Mouse (Mus musculus) heart, embryonic 13.5 days (tissue): ENCODE measurements around the gene Mvb12b. TPM values are rescaled to one million over a fixed set of nuclear protein-coding genes. Genes with fewer than 3 reads are reported as not detected.
A peak's percentile ranks its signal among the peaks of the same experiment; 100 is the strongest.

ENCODE experiments used
- ATAC-seq: fragments of 200-750 bp; cut with Nextera tagmentation; 2 replicates; pipeline ENCODE4 v1.8.0; 2017; ENCODE audit warnings: moderate TSS enrichment; ENCODE audit not compliant: insufficient number of reproducible peaks, low FRiP score, low TSS enrichment; ENCODE audit errors: extremely low read depth
- H3K27ac ChIP-seq: fragments of 300-500 bp; sonication (generic); replicated peaks from 2 replicates; pipeline ENCODE4 v1.5.1; 2015; ENCODE audit warnings: moderate library complexity, mild to moderate bottlenecking, inconsistent platforms
- H3K27me3 ChIP-seq: fragments of 300-500 bp; sonication (generic); replicated peaks from 2 replicates; pipeline ENCODE4 v1.6.1; 2015; ENCODE audit warnings: mild to moderate bottlenecking, inconsistent platforms
- H3K36me3 ChIP-seq: fragments of 300-500 bp; sonication (generic); 2 replicates; pipeline ENCODE4 v1.6.1; 2015; ENCODE audit warnings: mild to moderate bottlenecking, inconsistent platforms
- H3K4me1 ChIP-seq: fragments of 300-500 bp; sonication (generic); 2 replicates; pipeline ENCODE4 v1.6.1; 2015; ENCODE audit warnings: inconsistent platforms
- H3K4me2 ChIP-seq: fragments of 300-500 bp; sonication (generic); 2 replicates; pipeline ENCODE4 v1.6.1; 2015; ENCODE audit warnings: inconsistent platforms, mild to moderate bottlenecking, moderate library complexity
- H3K4me3 ChIP-seq: fragments of 300-500 bp; sonication (generic); 2 replicates; pipeline ENCODE4 v1.5.1; 2015; ENCODE audit warnings: moderate library complexity, mild to moderate bottlenecking, inconsistent platforms
- H3K9ac ChIP-seq: fragments of 300-500 bp; sonication (generic); 2 replicates; pipeline ENCODE4 v1.6.1; 2015; ENCODE audit warnings: inconsistent platforms, mild to moderate bottlenecking, moderate library complexity
- H3K9me3 ChIP-seq: fragments of 300-500 bp; sonication (generic); 2 replicates; pipeline ENCODE4 v1.6.1; 2016; ENCODE audit warnings: inconsistent platforms
- WGBS: fragments of 180-500 bp; shearing (Covaris S2); methylation state at CpG from one replicate; pipeline ENCODE4 v1.1.7; 2015; ENCODE audit warnings: mixed read lengths; 5-methylcytosine and 5-hydroxymethylcytosine counted together
- polyA plus RNA-seq: library from polyadenylated mRNA; unstranded; fragments of >200 nt; fragmentation: Nextera tagmentation; extraction: Ambion mirVana; gene quantifications from 2 replicates; pipeline ENCODE4 v1.2.1, GENCODE M21; 2015

Mvb12b gene
- 10.9 and 11.3 TPM in 2 replicates for polyA plus RNA-seq

DNA sequence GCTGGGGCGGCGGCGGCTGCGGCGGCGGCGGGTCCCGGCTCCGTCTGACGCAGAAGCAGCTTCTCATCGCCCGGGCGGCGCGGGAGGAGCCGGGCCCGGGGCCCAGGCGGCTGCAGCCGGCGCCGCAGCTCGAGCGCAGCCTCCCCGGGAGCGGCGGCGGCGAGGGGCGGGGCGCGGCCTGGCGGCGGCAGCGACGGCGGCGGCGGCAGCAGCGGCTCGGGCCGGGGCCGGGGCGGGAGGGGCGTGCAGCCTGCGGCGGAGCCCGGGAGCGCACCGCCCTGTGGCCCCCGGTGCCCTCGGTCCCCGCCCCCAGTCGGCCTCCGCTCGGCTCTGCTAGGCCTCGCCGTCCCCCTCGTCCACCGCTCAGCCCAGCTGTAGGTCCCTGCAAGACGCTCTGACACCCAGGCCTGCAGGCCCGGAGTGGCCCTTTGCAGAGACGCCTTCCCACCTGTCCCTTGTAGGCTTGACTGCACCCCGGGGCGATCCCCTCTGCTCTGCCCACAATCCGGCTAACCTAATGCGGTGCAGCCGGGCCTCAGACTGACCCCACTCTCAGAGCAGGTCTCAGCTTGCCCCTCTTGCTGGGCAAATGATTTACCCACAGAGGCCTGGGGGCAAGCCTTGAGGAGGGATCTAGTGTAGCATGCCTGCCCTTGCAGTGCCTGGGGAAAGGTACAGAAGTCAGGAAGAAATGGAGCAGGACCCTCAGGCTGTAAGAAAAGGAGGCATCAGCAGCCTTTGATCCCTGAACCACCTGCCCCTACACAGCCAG, at the start of gene Mvb12b:
Mvb12b (minus strand) TSS at position 619 of the 772 bp plus-strand sequence.
- no peaks in the 10 kb centered on the region for H3K9me3 ChIP-seq
- peak within 1 kb of the TSS; percentile 83 for H3K4me2 ChIP-seq
- H3K4me3 ChIP-seq, result peak within 1 kb of the TSS; percentile 90
- H3K27ac ChIP-seq, result peak within 1 kb of the TSS; percentile 82
- H3K27me3 ChIP-seq, result 0 out of 2 replicates have a peak, but pooled peaks cover under 1% of the 10 kb centered on the region
- H3K4me1 ChIP-seq, result peaks cover 29% of the 10 kb centered on the region
- WGBS, result under 1% methylated on average over 27 of the region's 67 CpGs
- peak within 1 kb of the TSS; percentile 98 for H3K9ac ChIP-seq
- H3K36me3 ChIP-seq, result no peaks in the 10 kb centered on the region
- peak; percentile 75 for ATAC-seq

DNA sequence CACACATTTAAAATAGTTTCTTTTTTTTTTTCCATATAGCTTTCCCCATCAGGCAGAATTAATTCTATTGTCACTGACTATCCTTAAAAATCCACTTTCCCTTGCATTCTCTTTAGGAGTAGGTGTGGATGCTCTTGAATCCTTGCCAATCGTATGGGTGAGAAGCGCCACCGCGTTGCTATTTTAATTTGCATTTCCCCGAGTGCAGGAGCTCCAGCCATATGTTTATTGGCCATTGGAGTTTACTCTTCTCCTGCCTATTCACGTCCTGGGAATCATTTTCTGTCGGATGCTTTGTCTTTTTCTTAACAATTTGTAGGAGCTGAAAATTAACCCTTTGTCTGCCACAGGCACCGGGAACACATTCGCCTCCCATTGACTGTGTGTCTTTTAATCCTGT, 48.0 kb upstream of the Mvb12b start:
- Histone ChIP-seq H3K4me2 (no peak overlapping the region), H3K9ac (no peak overlapping the region), H3K4me3 (no peak overlapping the region), H3K27me3 (no peaks in the 10 kb centered on the region), H3K36me3 (no peaks in the 10 kb centered on the region), H3K27ac (no peak overlapping the region), H3K9me3 (no peaks in the 10 kb centered on the region), H3K4me1 (no peaks in the 10 kb centered on the region)
- WGBS, result 60% methylated on average over 9 of the region's 9 CpGs
- no peak for ATAC-seq

DNA sequence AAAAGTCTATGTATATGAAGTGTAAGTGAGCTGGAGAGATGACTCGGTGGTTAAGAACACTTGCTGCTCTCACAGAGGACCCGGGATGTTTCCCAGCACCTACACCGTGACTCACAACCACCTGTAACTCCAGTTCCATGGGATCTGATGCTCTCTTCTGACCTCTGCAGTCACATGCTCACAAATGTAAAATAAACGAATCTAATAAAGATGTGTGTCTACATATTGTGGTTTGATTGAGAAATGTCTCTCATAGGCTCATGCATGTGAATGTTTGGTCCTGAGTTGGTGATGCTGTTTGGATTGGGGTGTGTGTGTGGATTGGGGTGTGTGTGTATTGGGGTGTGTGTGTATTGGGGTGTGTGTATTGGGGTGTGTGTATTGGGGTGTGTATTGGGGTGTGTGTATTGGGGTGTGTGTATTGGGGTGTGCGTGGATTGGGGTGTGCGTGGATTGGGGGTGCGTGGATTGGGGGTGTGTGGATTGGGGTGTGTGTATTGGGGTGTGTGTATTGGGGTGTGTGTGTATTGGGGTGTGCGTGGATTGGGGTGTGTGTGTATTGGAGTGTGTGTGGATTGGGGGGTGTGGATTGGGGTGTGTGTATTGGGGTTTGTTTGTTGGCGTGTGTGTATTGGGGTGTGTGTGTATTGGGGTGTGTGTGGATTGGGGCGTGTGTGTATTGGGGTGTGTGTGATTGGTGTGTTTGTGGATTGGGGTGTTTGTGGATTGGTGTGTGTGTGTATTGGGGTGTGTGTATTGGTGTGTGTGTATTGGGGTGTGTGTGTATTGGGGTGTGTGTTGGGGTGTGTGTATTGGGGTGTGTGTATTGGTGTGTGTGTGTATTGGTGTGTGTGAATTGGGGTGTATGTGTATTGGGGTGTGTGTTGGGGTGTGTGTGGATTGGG, 46.1 kb upstream of the Mvb12b start:
- 54% methylated on average over 10 of the region's 10 CpGs for WGBS

DNA sequence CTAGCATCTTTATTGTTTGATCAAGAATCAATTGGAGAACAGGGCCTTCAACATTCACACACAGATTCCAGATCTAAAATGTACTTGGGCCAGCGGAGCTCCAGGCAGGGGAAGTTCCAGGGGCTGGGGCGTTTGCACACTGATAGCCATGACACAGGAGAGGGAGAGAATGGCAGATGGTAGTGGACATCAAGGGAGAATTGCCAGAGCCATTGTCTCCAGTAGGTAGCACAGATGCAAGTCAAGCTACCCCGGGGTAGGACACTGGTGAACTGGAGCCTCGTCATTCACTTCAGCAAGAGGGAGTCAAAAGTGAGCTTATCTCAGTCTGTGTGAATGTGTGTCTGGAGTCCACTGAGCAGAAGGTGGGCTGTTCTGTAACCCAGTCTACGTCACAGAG, 43.4 kb upstream of the Mvb12b start:
- 59% methylated on average over 5 of the region's 5 CpGs for WGBS
- peaks cover 12% of the 10 kb centered on the region for H3K27me3 ChIP-seq
- H3K9me3 ChIP-seq, result no peaks in the 10 kb centered on the region
- no peaks in the 10 kb centered on the region for H3K36me3 ChIP-seq
- H3K9ac ChIP-seq, result no peak overlapping the region
- no peak for ATAC-seq
- no peaks in the 10 kb centered on the region for H3K4me1 ChIP-seq
- no peak overlapping the region for H3K4me3 ChIP-seq
- no peak overlapping the region for H3K4me2 ChIP-seq
- H3K27ac ChIP-seq, result no peak overlapping the region

More for the DNA sequence above, 46.1 kb upstream of the Mvb12b start:
- no peaks in the 10 kb centered on the region for H3K27me3 ChIP-seq
- H3K4me2 ChIP-seq, result no peak overlapping the region
- no peaks in the 10 kb centered on the region for H3K9me3 ChIP-seq
- H3K27ac ChIP-seq, result no peak overlapping the region
- no peak overlapping the region for H3K4me3 ChIP-seq
- no peaks in the 10 kb centered on the region for H3K4me1 ChIP-seq
- no peak for ATAC-seq
- H3K9ac ChIP-seq, result no peak overlapping the region
- H3K36me3 ChIP-seq, result no peaks in the 10 kb centered on the region

DNA sequence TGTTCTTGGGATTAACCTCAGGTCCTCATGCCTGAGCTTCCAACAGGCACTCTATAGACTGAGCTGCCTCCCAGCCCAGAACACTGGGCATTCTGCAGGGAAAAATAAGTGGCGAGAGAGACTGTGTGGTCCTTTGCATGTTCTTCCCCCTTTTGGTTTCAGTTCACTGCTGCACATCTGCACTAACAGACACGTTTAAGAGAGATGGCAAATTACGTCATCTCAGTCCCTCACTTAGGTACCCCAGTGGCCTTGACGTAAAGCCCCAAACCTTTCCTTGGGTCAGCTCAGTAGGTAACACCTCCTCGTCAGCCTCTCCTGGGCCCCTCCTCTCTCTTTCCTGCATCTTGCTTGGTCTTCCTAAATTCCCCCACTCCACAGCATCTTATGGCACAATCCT, 37.5 kb upstream of the Mvb12b start:
- Histone ChIP-seq H3K27me3 (peaks cover 71% of the 10 kb centered on the region), H3K9ac (no peak overlapping the region), H3K27ac (no peak overlapping the region), H3K4me3 (no peak overlapping the region), H3K36me3 (no peaks in the 10 kb centered on the region), H3K4me1 (peaks cover 7% of the 10 kb centered on the region), H3K9me3 (no peaks in the 10 kb centered on the region), H3K4me2 (no peak overlapping the region)
- 61% methylated on average over 5 of the region's 5 CpGs for WGBS
- ATAC-seq, result no peak

DNA sequence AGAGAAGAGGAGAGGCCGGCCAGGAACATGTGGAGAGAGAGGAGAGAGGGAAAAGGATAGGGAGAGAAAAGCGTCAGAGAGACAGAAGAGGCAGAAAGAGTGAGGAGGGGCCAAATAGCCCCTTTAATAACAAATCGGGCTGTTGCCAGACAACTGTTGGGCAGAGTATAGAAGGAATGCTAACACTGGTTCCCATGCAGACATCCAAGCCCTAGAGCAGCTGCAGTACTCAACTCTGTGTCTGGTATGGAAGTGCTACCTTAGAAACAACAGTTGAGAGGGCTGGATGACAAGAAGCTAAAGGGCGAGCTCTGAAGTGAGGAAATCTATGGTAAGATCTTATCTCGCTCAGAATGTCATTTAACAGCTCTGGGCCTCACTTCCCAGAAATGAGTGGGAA, 35.7 kb upstream of the Mvb12b start:
- H3K36me3 ChIP-seq, result no peaks in the 10 kb centered on the region
- 49% methylated on average over 5 of the region's 5 CpGs for WGBS
- H3K27me3 ChIP-seq, result peaks cover 84% of the 10 kb centered on the region
- peaks cover 21% of the 10 kb centered on the region for H3K4me1 ChIP-seq
- H3K4me2 ChIP-seq, result no peak overlapping the region
- no peak overlapping the region for H3K9ac ChIP-seq
- no peak overlapping the region for H3K4me3 ChIP-seq
- no peak overlapping the region for H3K27ac ChIP-seq
- ATAC-seq, result no peak
- H3K9me3 ChIP-seq, result no peaks in the 10 kb centered on the region

DNA sequence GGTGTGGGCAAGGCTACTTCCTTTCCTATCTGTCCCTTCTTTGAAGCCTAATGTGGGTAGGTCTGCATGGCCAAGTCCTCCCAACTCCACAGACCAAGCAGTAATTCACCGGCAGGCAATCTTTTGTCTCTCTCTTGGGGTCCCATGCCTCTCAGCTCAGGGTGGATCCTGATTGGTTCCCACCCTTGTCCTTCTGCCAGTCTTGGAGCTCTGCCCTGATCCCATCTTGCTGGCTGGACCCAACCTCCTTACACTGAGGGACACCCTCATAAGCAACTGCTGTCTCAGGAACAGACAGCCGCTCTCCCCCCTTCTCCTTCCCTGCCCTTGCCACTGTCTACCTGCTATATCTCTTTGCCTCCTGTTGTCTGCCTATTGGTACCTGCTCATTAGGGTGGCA, 34.7 kb upstream of the Mvb12b start:
- peaks cover 84% of the 10 kb centered on the region for H3K27me3 ChIP-seq
- ATAC-seq, result no peak
- no peaks in the 10 kb centered on the region for H3K36me3 ChIP-seq
- no peak overlapping the region for H3K27ac ChIP-seq
- 84% methylated on average over 2 of the region's 2 CpGs for WGBS
- peaks cover 21% of the 10 kb centered on the region for H3K4me1 ChIP-seq
- no peak overlapping the region for H3K9ac ChIP-seq
- H3K4me2 ChIP-seq, result no peak overlapping the region
- H3K4me3 ChIP-seq, result no peak overlapping the region
- H3K9me3 ChIP-seq, result no peaks in the 10 kb centered on the region

DNA sequence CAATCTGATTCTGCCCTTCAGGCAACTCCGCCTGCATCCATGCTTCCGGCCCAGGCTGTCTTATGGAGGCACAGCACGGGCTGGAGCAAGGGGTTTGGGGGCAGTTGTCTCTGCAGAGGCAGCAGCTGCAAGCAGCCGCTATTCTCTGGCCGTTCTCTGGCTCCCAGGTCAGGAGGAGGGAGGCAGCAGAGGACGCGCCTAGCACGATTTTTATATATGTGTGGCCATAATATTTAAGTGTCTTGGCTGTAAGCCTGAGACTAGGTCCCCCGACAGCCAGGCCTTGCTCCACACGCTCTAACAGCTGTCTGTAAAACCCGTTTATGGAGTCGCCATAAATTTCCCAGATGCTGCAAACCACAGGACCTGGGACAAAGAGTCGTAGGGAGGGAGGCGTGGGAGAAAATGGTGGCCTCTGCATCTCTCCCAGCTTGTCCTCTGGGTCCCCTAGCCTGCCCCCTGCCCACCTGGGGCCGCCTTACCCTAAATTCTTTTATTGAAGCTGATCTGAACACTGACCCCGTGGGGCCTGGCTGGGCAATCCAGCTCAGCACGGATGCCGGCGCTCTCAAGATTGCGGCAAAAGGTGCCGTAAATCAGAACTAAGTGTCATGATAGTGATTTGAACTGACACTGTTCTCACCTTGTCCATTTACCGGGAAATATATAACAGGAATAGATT, 32.3 kb upstream of the Mvb12b start:
- peak overlapping the region; percentile 3; the same call in 1 of the 2 replicates for H3K4me3 ChIP-seq

DNA sequence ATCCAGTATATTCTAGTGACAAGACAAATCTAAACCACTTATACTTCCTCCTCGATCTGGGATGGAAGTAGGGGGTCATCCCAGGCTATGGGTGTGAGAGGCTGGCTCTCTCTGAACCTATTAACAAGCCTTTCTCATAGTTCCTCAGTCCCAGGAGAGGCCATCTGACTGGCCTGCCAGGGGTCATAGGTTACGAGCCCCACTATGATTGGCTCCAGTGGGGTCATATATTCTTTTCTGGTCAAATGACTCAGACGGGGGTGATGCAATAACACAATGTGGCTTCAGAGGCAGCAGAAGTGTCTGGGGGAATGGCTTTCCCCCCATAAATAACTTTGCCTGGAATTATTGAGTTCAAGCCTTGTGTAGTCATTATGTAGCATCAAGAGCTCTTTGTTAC, 31.1 kb upstream of the Mvb12b start:
- Histone ChIP-seq H3K36me3 (no peaks in the 10 kb centered on the region), H3K4me3 (no peak overlapping the region), H3K27ac (no peak overlapping the region), H3K4me2 (no peak overlapping the region), H3K4me1 (peaks cover 25% of the 10 kb centered on the region), H3K27me3 (peaks cover 51% of the 10 kb centered on the region), H3K9ac (no peak overlapping the region), H3K9me3 (no peaks in the 10 kb centered on the region)
- ATAC-seq, result no peak
- WGBS, result 76% methylated on average over 3 of the region's 3 CpGs

More for the DNA sequence above, 32.3 kb upstream of the Mvb12b start:
- Histone ChIP-seq H3K27ac (no peak overlapping the region), H3K4me1 (peaks cover 21% of the 10 kb centered on the region), H3K36me3 (no peaks in the 10 kb centered on the region), H3K27me3 (peaks cover 63% of the 10 kb centered on the region), H3K9ac (peak overlapping the region; percentile 34; the same call in 1 of the 2 replicates), H3K9me3 (no peaks in the 10 kb centered on the region), H3K4me2 (peak overlapping the region; percentile 55)
- 21% methylated on average over 22 of the region's 22 CpGs for WGBS
- ATAC-seq, result no peak

DNA sequence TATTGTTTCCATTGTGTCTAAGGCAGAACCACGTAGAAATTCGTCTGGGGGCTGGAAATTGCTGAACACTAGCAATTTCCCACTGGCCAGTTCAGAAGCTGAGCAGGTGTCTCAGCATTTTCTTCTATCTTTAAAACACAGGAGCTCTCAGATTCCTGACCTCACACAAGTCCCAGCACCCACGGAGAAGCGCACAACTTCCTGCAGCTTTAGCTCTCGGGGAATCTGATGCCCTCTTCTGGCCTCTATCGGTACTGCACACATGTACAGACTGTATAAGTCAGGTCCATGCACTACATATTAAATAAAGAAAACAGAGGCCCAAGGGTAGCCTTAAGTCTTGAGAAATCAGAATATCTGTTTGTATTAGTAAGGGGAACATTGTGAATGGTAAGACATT, 30.6 kb upstream of the Mvb12b start:
- Histone ChIP-seq H3K9me3 (no peaks in the 10 kb centered on the region), H3K36me3 (no peaks in the 10 kb centered on the region), H3K9ac (no peak overlapping the region), H3K27ac (no peak overlapping the region), H3K27me3 (peaks cover 46% of the 10 kb centered on the region), H3K4me2 (no peak overlapping the region), H3K4me1 (peaks cover 25% of the 10 kb centered on the region), H3K4me3 (no peak overlapping the region)
- no peak for ATAC-seq
- WGBS, result 64% methylated on average over 6 of the region's 6 CpGs

DNA sequence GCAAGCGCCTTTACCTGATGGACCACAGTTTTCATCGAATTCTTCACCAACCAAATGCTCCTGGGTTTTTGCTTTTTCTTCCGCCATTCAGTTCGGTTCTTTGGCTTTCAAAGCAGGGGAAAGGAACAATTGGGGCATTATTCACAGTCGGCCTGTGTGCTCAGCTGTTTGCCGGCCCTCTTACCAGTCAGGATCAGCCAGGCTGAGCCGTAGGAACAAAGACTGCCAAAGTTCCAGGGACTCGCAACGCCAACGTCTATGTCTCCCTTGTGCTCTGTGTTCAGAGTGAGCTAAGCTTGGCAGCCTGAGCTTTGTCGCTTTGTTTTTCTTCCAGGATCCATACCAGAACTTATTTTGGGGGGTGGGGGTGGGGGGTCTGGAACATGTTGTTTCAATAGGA, 28.9 kb upstream of the Mvb12b start:
- Histone ChIP-seq H3K9me3 (no peaks in the 10 kb centered on the region), H3K9ac (no peak overlapping the region), H3K4me1 (peaks cover 25% of the 10 kb centered on the region), H3K4me2 (no peak overlapping the region), H3K27ac (no peak overlapping the region), H3K36me3 (no peaks in the 10 kb centered on the region), H3K4me3 (no peak overlapping the region), H3K27me3 (peaks cover 29% of the 10 kb centered on the region)
- ATAC-seq, result no peak
- WGBS, result 78% methylated on average over 11 of the region's 11 CpGs
